Mouse (Mus musculus): Measurements from ENCODE around the gene Dscaml1. TPM values are rescaled to one million over a fixed set of nuclear protein-coding genes. Genes with fewer than 3 reads are reported as not detected.
A peak's percentile ranks its signal among the peaks of the same experiment; 100 is the strongest.

Gene Dscaml1
- polyA plus RNA-seq, 1 experiment from 2014 or later: 0.79 TPM

DNA sequence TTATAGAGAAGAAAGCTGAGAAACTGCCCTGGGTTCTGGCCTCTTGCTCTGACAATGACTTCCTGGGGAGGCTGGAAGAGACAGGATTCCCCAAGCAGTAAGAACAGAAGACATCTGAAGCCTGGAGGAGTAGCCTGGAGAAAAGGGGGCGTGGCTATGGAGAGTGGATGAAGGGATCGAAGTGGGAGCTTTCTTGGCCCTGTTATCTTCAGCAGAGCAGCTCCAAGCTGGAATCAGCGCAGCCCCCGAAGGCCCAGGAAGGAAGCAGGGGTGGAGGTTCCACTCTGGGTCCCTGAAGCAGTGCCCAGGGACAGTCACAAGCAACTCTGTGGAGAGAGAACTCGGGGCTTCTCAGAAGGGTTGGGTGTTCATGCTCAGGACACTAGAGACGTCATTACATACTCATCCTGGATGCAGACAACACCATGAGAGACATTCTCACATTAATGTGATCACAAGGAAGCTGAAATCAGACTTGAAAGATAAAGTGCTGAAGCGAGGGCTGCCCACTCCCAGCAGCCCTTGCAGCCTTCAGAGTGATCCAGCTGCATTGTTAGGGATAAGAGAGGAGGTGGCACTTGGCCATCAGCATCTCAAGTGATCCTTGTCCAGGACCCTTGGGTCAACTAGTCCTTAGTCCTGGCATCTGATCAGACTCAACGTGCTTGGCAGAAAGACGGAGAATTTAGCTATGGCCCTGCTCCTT is 146.5 kb downstream of the Dscaml1 start:
- H3K36me3 ChIP-seq (replicated peaks): no peaks in the 10 kb centered on the region
- H3K4me1 ChIP-seq: peaks cover 20% of the 10 kb centered on the region
- H3K4me3 ChIP-seq: no peak overlapping the region
- no peaks in the 10 kb centered on the region for H3K27me3 ChIP-seq (ENCODE audit: poor library complexity, severe bottlenecking)
- 50% methylated on average over 9 of the region's 9 CpGs for WGBS
- no peak for DNase-seq (ENCODE audit: extremely low spot score, low spot score)
- H3K27ac ChIP-seq: no peak overlapping the region
- no peaks in the 10 kb centered on the region for H3K9me3 ChIP-seq

DNA sequence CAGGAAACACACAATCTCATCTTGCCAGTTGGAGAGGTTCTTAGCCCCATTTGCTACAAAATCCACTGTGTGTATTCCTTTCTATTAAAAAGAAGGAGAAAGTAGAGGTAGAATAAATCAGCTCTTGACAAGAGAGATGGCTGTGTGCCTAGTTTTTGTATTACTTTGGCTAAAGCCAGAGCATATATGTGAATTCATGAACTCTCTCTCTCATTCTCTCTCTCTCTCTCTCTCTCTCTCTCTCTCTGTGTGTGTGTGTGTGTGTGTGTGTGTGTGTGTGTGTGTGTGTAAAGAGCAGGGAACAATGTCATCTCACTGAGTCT is 147.0 kb downstream of the Dscaml1 start:
- Histone ChIP-seq H3K27me3 (ENCODE audit: poor library complexity, severe bottlenecking) (no peaks in the 10 kb centered on the region), H3K4me1 (peaks cover 20% of the 10 kb centered on the region), H3K9me3 (no peaks in the 10 kb centered on the region), H3K27ac (no peak overlapping the region), H3K36me3 (replicated peaks) (no peaks in the 10 kb centered on the region), H3K4me3 (no peak overlapping the region)
- no peak for DNase-seq (ENCODE audit: extremely low spot score, low spot score)

DNA sequence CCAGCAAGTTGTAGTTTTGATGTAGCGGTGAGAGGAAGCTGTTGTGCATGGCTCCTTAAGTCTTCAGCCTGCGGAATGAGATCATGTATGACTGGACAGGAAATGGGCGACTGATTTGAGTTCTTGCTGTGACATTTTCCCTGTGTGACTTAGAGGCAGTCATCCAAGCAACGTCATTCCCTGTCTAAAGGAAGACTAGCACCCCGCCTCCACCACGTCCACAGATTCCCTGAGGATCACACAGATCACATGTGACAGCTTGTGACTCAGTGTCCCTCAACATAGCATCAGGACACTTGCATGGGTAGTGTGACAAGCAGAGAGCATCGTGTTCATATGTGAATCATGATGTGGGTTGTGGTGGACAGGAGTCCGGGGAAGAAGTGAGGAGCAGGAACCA is 147.6 kb downstream of the Dscaml1 start:
- H3K27ac ChIP-seq: no peak overlapping the region
- H3K4me1 ChIP-seq: peaks cover 20% of the 10 kb centered on the region
- no peaks in the 10 kb centered on the region for H3K27me3 ChIP-seq (ENCODE audit: poor library complexity, severe bottlenecking)
- 93% methylated on average over 8 of the region's 8 CpGs for WGBS
- H3K4me3 ChIP-seq: no peak overlapping the region
- no peaks in the 10 kb centered on the region for H3K36me3 ChIP-seq (replicated peaks)
- H3K9me3 ChIP-seq: no peaks in the 10 kb centered on the region
- DNase-seq (ENCODE audit: extremely low spot score, low spot score): no peak

DNA sequence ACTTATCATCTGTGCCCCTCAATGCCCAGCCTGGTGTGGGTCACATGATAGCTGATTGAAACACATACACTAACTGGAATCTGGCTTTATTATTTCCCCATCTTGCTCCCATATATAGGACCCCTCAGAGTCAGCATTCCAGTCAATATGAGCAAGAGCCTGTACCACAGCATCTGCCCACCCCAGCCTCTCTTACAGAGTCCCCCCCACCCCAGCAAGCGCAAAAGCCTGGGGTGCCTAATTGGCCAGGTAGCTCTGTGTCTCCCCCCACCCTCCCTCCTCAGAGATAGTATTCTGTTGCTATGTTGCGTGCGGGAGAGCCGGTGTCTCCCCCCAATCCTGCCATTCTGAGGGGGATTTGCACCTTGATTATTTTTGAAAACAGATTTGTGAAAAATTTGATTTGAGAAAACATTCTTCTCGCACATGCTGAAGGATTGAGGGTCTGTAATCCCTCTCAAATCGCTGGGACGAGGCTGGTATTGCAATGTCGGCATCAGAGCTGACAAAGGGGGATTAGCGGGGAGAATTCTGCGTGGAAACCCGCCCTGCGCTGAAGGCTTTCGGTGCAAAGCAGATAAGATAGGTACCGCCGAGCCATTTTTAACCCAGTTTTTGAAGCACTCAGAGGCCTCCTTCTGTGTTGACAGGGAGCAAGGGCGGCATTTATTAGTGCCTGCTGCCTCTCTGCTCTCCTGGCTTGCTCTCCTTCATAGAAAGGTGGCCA is 153.8 kb downstream of the Dscaml1 start:
- Histone ChIP-seq H3K36me3 (replicated peaks) (no peaks in the 10 kb centered on the region), H3K27me3 (ENCODE audit: poor library complexity, severe bottlenecking) (no peaks in the 10 kb centered on the region), H3K4me3 (no peak overlapping the region), H3K4me1 (peaks cover 2% of the 10 kb centered on the region; the same call in 1 of the 2 replicates), H3K9me3 (no peaks in the 10 kb centered on the region), H3K27ac (no peak overlapping the region)
- DNase-seq (ENCODE audit: extremely low spot score, low spot score): no peak
- 74% methylated on average over 16 of the region's 16 CpGs for WGBS

DNA sequence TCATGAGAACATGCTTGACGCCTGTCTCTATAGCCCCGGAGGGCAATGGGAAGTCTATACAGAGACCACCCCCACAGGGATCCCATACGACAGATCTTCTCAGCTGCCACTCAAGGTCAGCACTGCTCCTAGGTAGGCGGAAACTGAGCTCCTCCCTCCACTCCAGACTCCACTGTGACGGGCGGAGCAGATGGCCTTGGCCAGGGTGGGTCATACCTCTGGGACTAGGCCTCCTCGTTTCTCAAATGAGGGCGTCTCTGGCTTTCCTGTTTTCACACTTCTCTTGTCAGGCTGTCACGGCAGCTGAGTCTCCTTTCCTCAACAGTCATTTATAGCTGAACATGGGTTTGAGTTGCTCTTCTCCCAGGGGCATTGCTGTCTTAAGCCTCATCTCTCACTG is 160.0 kb downstream of the Dscaml1 start:
- no peaks in the 10 kb centered on the region for H3K9me3 ChIP-seq
- no peaks in the 10 kb centered on the region; the same call in 1 of the 2 replicates for H3K4me1 ChIP-seq
- no peaks in the 10 kb centered on the region for H3K36me3 ChIP-seq (replicated peaks)
- no peak for DNase-seq (ENCODE audit: extremely low spot score, low spot score)
- no peaks in the 10 kb centered on the region for H3K27me3 ChIP-seq (ENCODE audit: poor library complexity, severe bottlenecking)
- H3K27ac ChIP-seq: no peak overlapping the region
- H3K4me3 ChIP-seq: no peak overlapping the region
- WGBS: 93% methylated on average over 9 of the region's 9 CpGs

DNA sequence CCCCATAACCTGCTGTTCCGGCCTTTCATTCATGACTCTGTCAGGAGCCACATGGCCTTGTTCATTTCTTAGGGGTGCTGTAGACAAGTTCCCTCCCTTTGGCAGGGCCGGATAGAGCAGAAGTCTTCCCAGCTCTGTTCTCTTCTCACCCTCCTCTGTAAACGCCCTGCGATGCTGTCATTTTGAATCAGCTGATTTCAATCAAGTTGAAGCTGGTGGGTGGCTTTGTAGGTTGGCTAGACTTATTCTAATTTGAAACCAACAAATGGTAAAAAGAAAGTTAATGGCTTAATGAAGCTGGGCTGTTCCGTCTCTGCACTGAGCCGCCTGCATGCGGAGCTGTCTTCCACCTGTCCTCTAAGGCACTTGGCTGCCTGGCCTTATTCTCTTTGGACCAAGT is 161.3 kb downstream of the Dscaml1 start:
- Histone ChIP-seq H3K36me3 (replicated peaks) (no peaks in the 10 kb centered on the region), H3K4me1 (no peaks in the 10 kb centered on the region; the same call in 1 of the 2 replicates), H3K27ac (no peak overlapping the region), H3K27me3 (ENCODE audit: poor library complexity, severe bottlenecking) (no peaks in the 10 kb centered on the region), H3K4me3 (no peak overlapping the region), H3K9me3 (no peaks in the 10 kb centered on the region)
- no peak for DNase-seq (ENCODE audit: extremely low spot score, low spot score)
- WGBS: 91% methylated on average over 7 of the region's 7 CpGs

DNA sequence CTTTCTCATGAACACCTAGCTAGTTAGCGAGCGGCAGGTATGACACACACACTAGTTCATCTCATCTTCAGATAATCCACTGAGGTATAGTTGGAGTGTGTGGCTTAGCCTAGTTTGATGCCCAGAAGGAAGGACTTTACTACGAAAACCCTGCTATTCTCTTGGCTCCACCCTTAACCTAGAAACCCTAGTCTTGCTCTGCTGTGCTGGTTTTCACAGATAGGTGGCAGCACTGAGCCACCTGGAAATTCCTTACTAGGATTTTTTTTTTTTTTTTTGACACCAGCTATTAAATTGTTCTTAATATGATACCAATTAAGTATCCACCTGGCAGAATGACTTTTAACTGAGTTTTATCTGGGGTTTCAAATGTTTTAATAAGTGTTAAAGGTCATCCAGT is 163.4 kb downstream of the Dscaml1 start:
- Histone ChIP-seq H3K4me1 (no peaks in the 10 kb centered on the region; the same call in 1 of the 2 replicates), H3K27me3 (ENCODE audit: poor library complexity, severe bottlenecking) (no peaks in the 10 kb centered on the region), H3K9me3 (no peaks in the 10 kb centered on the region), H3K27ac (no peak overlapping the region), H3K36me3 (replicated peaks) (no peaks in the 10 kb centered on the region), H3K4me3 (no peak overlapping the region)
- DNase-seq (ENCODE audit: extremely low spot score, low spot score): peak; percentile 42
- WGBS: 71% methylated on average over 3 of the region's 3 CpGs

DNA sequence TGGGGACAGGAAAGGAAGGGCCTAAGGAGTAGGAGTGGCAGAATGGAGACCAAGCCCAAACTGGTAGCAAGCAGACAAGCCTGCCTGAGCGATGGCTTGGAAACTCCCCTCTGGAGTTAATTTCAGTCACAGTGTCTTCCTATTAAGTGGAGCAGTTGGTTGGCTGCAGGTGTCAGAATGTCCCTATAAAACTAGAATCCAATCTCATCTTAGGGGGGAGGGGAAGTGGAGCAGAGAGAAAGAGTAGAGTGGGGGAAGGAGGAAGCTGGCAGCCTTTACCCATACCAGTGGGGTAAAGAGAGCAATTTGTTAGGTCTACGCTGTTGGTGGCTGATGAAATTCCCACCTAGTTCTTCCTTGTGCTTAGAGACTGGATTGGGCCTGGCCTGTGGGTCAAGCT is 164.6 kb downstream of the Dscaml1 start:
- no peak overlapping the region for H3K4me3 ChIP-seq
- 83% methylated on average over 2 of the region's 2 CpGs for WGBS
- H3K9me3 ChIP-seq: no peaks in the 10 kb centered on the region
- H3K27ac ChIP-seq: no peak overlapping the region
- no peaks in the 10 kb centered on the region for H3K27me3 ChIP-seq (ENCODE audit: poor library complexity, severe bottlenecking)
- H3K4me1 ChIP-seq: no peaks in the 10 kb centered on the region
- no peaks in the 10 kb centered on the region for H3K36me3 ChIP-seq (replicated peaks)
- no peak for DNase-seq (ENCODE audit: extremely low spot score, low spot score)

DNA sequence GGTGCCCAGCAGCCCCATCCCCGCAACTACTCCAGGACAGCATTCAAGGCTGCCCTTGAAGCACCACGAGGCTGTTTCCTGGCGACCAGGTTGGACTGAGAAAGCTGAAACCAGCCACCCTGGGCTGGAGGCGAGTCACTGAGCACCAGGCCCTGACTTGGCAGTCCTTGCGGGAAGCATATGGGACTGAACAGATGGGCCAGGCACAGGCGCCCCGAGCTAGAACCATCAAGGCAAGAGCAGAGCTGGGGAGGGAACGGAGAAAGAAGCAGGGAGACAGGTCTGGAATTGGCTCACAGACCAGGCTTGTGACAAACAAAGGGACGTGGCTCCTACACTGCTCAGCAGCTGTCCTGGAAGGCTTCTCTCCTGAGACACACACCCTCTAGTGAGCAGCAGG is 165.9 kb downstream of the Dscaml1 start:
- no peak overlapping the region for H3K4me3 ChIP-seq
- H3K27me3 ChIP-seq (ENCODE audit: poor library complexity, severe bottlenecking): no peaks in the 10 kb centered on the region
- no peaks in the 10 kb centered on the region for H3K4me1 ChIP-seq
- DNase-seq (ENCODE audit: extremely low spot score, low spot score): no peak
- WGBS: 88% methylated on average over 9 of the region's 9 CpGs
- H3K36me3 ChIP-seq (replicated peaks): no peaks in the 10 kb centered on the region
- peak overlapping the region; percentile 51 for H3K27ac ChIP-seq
- no peaks in the 10 kb centered on the region for H3K9me3 ChIP-seq

DNA sequence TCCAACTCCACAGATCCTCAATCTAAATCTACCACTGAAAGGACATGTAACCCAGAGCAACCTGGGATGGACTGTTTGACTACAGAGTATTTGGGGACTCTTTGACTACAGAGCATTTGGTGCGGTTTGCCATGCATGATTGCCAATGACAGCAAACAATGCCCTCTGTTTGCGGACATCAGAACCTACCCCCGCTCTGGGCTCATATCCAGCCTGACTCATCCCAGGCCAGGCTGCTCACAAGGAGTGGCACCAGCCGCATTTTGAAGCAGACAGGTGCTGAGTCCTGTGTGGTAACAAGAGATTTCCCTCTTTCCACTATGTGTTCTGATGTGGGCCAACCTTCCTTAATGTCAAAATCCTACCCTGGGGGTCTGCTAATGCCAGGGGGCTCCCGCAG is 171.7 kb downstream of the Dscaml1 start:
- 79% methylated on average over 5 of the region's 5 CpGs for WGBS
- Histone ChIP-seq H3K4me1 (no peaks in the 10 kb centered on the region), H3K36me3 (replicated peaks) (no peaks in the 10 kb centered on the region), H3K27ac (no peak overlapping the region), H3K4me3 (no peak overlapping the region), H3K27me3 (ENCODE audit: poor library complexity, severe bottlenecking) (no peaks in the 10 kb centered on the region), H3K9me3 (no peaks in the 10 kb centered on the region)
- no peak for DNase-seq (ENCODE audit: extremely low spot score, low spot score)

DNA sequence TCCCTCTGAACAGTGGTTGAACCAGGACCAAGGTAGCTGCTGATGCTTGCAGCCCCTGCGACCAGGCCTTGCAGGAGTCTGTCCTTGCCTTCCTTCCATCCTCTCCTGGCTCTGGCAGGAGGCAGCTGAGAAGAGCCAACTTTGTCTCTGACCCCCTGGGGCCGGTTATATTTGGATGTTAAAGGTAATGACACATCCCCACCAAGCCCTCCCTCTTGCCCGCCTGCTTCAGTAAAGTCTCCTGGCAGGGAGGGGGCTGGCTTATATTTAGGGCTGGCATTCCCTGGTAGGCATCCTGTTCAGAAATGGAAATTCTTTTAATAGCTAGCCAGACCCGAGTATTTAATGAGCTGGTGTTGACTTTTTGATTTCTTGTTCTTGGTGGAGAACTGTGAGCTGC is 172.9 kb downstream of the Dscaml1 start:
- H3K27me3 ChIP-seq (ENCODE audit: poor library complexity, severe bottlenecking): no peaks in the 10 kb centered on the region
- no peak overlapping the region for H3K4me3 ChIP-seq
- DNase-seq (ENCODE audit: extremely low spot score, low spot score): no peak
- 67% methylated on average over 4 of the region's 4 CpGs for WGBS
- H3K36me3 ChIP-seq (replicated peaks): no peaks in the 10 kb centered on the region
- H3K27ac ChIP-seq: no peak overlapping the region
- no peaks in the 10 kb centered on the region for H3K4me1 ChIP-seq
- no peaks in the 10 kb centered on the region for H3K9me3 ChIP-seq

DNA sequence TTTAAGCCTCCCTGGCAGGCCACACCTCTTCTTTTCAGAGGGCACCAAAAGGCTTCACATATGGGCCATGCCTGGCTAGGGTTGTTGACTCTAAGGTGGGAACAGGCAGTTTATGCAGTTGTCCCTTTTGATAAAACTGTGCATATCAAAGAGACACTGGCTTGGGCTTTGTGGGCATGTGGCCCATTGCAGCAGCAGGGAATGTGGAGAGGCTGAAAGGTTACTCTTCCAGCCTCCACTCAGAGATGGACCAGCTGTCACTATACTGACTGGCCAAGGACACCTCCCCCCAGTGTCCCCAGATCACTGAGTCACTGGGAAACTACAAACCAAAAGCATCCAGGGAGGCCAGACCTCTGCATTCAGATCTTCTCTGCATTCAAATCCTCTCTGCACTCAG is 180.9 kb downstream of the Dscaml1 start:
- no peak overlapping the region for H3K27ac ChIP-seq
- no peak overlapping the region for H3K4me3 ChIP-seq
- DNase-seq (ENCODE audit: extremely low spot score, low spot score): no peak
- H3K9me3 ChIP-seq: no peaks in the 10 kb centered on the region
- no peaks in the 10 kb centered on the region for H3K27me3 ChIP-seq (ENCODE audit: poor library complexity, severe bottlenecking)
- peaks cover 23% of the 10 kb centered on the region for H3K4me1 ChIP-seq
- H3K36me3 ChIP-seq (replicated peaks): no peaks in the 10 kb centered on the region

DNA sequence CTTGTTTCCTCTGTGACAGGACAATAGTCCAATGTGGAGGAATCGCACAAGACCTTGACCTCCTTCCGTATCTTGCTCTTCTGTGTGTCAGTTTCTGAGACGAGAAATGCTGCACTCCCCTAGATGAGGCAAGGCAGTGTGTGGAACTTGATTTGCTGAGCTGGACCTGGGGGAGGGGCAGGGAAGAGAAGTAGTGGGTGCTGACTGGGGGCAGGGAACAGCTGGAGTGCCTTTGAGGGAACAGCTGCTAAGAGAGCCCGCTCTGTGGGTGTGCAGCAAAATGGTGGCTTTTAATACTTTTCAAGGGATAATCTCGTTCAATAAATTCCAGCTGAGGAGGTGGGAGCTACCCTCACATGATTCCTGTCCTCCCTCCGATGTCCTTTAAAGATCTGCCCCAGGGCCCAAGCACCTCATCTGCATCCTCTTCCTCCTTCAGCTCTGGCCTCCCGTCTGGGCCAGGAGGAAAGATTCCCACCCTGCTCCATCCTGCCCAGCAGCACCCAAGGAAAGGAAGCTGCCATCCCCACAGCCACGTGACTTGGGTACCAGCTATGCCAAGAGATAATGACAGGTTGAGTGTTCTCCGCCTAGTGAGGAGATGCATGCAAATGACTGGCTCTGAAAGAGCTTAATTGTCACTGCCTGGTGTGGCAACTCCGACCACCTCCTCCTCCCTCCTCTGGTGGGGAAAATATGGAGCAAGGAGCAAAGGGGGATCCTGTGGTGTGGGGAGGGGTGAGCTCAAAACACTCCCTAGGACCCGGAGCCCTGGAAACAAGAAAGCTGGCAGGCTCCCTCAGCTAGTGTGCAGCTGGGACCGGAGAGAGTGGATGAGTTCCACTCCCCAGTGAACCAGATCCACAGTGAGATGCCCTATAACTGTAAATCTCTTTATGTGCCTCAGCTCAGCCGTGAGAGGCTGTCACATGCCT is 181.9 kb downstream of the Dscaml1 start:
- no peak for DNase-seq (ENCODE audit: extremely low spot score, low spot score)
- H3K27me3 ChIP-seq (ENCODE audit: poor library complexity, severe bottlenecking): no peaks in the 10 kb centered on the region
- H3K4me1 ChIP-seq: peaks cover 23% of the 10 kb centered on the region
- H3K27ac ChIP-seq: peak overlapping the region; percentile 65
- WGBS: 48% methylated on average over 13 of the region's 13 CpGs
- H3K4me3 ChIP-seq: no peak overlapping the region
- no peaks in the 10 kb centered on the region for H3K36me3 ChIP-seq (replicated peaks)
- H3K9me3 ChIP-seq: no peaks in the 10 kb centered on the region

Measured in forebrain, embryonic 10.5 days (tissue).